Mouse (Mus musculus) hindbrain, embryonic 16.5 days (tissue): Measurements from ENCODE around the gene 1700025G04Rik. TPM values are rescaled to one million over a fixed set of nuclear protein-coding genes. Genes with fewer than 3 reads are reported as not detected.

Experiments
- ATAC-seq: fragments of 200-750 bp; cut with Nextera tagmentation; 2 replicates; pipeline ENCODE4 v1.8.0; 2017; ENCODE audit warnings: moderate TSS enrichment, moderate library complexity
- H3K27ac ChIP-seq: fragments of 300-500 bp; sonication (generic); 2 replicates; pipeline ENCODE4 v1.5.1; 2014; ENCODE audit warnings: low read depth, mild to moderate bottlenecking, control low read depth, low read length, moderate library complexity
- H3K27me3 ChIP-seq: fragments of 300-500 bp; sonication (generic); replicated peaks from 2 replicates; pipeline ENCODE4 v1.6.1; 2014; ENCODE audit warnings: low read length; ENCODE audit not compliant: control insufficient read depth, insufficient read depth
- H3K36me3 ChIP-seq: fragments of 300-500 bp; sonication (generic); 2 replicates; pipeline ENCODE4 v1.6.1; 2014; ENCODE audit warnings: mild to moderate bottlenecking, low read length, moderate library complexity, mixed read lengths; ENCODE audit not compliant: control insufficient read depth, insufficient read depth
- H3K4me1 ChIP-seq: fragments of 300-500 bp; sonication (generic); 2 replicates; pipeline ENCODE4 v1.6.1; 2014; ENCODE audit warnings: low read depth, low read length; ENCODE audit not compliant: control insufficient read depth, insufficient read depth
- H3K4me2 ChIP-seq: fragments of 300-500 bp; sonication (generic); 2 replicates; pipeline ENCODE4 v1.6.1; 2014; ENCODE audit warnings: mild to moderate bottlenecking, low read length, control low read depth, moderate library complexity
- H3K4me3 ChIP-seq: fragments of 300-500 bp; sonication (generic); 2 replicates; pipeline ENCODE4 v1.5.1; 2014; ENCODE audit warnings: mild to moderate bottlenecking, low read length, control low read depth, moderate library complexity
- H3K9ac ChIP-seq: fragments of 300-500 bp; sonication (generic); 2 replicates; pipeline ENCODE4 v1.6.1; 2014; ENCODE audit warnings: low read depth, mild to moderate bottlenecking, control low read depth, low read length, moderate library complexity
- H3K9me3 ChIP-seq: fragments of 300-500 bp; sonication (generic); 2 replicates; pipeline ENCODE4 v1.6.1; 2014; ENCODE audit warnings: mild to moderate bottlenecking, low read length, moderate library complexity; ENCODE audit not compliant: control insufficient read depth
- WGBS: fragments of 180-500 bp; shearing (Covaris S2); extraction: QIAGEN DNeasy Blood & Tissue Kit; methylation state at CpG from one replicate; pipeline ENCODE4 v1.1.7; 2014; 5-methylcytosine and 5-hydroxymethylcytosine counted together
- polyA plus RNA-seq: library from polyadenylated mRNA; unstranded; fragments of >200 nt; fragmentation: Nextera tagmentation; extraction: Ambion mirVana; gene quantifications from 2 replicates; pipeline ENCODE4 v1.2.1, GENCODE M21; 2015

The 1700025G04Rik gene
- polyA plus RNA-seq, 1 experiment from 2014 or later: 24.9 TPM

DNA sequence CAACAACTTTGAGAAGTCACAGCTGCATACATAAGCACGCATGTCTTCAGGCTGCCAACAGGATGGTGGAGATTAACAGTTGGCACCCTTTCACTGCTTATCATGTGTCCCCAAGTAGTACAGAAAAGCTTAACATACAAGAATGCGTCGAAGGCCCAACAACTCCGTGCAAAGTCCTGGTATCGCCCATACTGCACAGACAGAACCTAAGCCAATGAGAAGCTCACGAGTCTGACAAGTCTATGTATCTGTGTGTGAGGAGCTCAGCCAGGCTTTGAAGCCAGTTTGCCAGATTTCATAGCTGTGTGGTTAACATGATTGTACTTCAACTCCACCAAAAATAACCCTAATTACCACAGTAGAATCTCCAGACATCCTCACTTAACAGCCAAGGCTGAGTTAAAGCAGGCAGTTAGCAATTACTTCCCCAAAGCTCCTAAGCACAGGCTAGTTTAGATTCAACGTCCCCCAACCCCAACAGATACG, 91.2 kb downstream of the 1700025G04Rik start:
- 81% methylated on average over 8 of the region's 8 CpGs for WGBS
- H3K9me3 ChIP-seq: no peaks in the 10 kb centered on the region
- H3K27me3 ChIP-seq: no peaks in the 10 kb centered on the region
- H3K27ac ChIP-seq: no peak overlapping the region
- H3K4me3 ChIP-seq: no peak overlapping the region
- H3K4me2 ChIP-seq: no peak overlapping the region
- no peaks in the 10 kb centered on the region for H3K36me3 ChIP-seq
- ATAC-seq: no peak
- H3K9ac ChIP-seq: no peak overlapping the region
- peaks cover 2% of the 10 kb centered on the region for H3K4me1 ChIP-seq

DNA sequence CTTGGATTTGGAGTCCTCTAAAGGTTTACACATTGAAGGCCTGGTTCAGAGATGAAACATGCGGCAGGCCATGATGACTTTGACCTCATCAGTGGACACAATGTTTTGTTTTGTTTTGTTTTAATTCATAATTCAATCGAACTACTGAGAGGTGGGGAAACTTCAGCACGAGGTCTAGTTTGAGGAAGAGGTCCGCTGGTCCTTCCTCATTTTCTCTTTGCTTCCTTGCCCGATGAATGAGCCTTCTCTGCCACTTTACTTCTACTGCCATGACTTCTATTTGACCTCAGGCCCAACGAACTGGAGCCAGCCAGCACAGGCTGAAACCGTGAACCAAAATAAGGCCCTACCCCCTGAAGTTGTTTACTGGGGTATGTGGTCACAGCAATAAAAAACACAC, 92.3 kb downstream of the 1700025G04Rik start:
- Histone ChIP-seq H3K27ac (no peak overlapping the region), H3K4me1 (peaks cover 2% of the 10 kb centered on the region), H3K9me3 (no peaks in the 10 kb centered on the region), H3K9ac (no peak overlapping the region), H3K27me3 (no peaks in the 10 kb centered on the region), H3K4me3 (no peak overlapping the region), H3K36me3 (no peaks in the 10 kb centered on the region), H3K4me2 (no peak overlapping the region)
- WGBS: 86% methylated on average over 7 of the region's 7 CpGs
- ATAC-seq: no peak

DNA sequence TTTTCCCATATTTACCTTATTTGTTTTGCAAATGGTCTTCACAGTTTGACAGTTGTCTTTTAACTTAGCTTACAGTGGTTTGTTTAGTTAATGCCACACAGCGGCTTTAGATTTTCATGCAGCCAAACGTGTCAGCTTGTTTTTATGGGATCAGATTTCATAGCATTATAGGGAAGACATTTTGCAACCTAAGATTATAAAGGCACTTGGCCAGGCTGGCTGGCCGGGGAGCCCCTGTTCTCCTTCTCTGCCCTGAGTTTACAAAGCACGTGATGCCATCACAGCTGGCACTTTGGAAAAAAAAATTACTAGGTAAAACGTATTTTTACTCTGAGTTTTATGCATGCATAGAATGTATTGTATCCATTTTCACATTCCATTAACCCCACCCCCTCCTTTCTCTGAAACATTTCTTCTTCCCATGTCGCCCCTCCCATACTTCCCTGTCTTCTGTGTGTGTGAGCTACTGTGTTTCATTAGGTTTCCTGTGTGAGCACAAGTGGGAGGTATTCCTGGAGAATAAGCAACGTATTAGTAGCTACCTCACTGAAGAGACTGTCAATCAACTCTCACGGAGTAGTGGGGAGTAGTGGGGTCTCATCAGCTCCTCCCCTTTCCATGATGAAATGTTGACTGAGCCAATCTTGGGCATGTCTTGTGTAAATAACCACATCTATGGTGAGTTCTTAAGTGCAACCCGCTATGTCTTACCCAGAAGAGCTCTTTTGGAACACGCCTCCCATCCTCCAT, 93.8 kb downstream of the 1700025G04Rik start:
- H3K4me3 ChIP-seq: no peak overlapping the region
- no peaks in the 10 kb centered on the region for H3K36me3 ChIP-seq
- H3K27me3 ChIP-seq: no peaks in the 10 kb centered on the region
- WGBS: 63% methylated on average over 10 of the region's 10 CpGs
- ATAC-seq: peak; percentile 19; the same call in 1 of the 2 replicates
- H3K9ac ChIP-seq: no peak overlapping the region
- no peaks in the 10 kb centered on the region for H3K9me3 ChIP-seq
- H3K27ac ChIP-seq: no peak overlapping the region
- H3K4me2 ChIP-seq: no peak overlapping the region
- peaks cover 2% of the 10 kb centered on the region for H3K4me1 ChIP-seq

DNA sequence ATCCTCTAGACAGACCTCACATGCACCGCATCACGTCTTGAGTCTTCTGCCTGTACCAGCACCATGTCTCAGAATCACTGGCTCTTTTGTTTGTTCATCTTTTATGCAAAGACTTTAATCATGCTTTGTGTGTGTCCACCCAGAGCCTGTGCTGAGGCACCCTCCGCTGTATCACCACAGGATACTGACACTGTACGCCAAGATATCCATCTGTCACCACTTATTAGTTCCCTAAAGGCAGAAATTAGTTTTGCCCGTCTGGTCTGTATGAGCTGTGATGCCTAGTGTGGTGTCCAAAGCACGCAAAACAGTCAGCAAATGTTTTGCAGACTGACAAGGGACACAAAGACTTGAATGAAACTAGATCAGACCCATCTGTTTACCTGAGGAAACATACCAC, 95.7 kb downstream of the 1700025G04Rik start:
- H3K27me3 ChIP-seq: no peaks in the 10 kb centered on the region
- H3K27ac ChIP-seq: no peak overlapping the region
- no peak overlapping the region for H3K4me3 ChIP-seq
- H3K9me3 ChIP-seq: no peaks in the 10 kb centered on the region
- peaks cover 2% of the 10 kb centered on the region for H3K4me1 ChIP-seq
- H3K4me2 ChIP-seq: no peak overlapping the region
- peak; percentile 51 for ATAC-seq
- H3K36me3 ChIP-seq: no peaks in the 10 kb centered on the region
- 32% methylated on average over 6 of the region's 6 CpGs for WGBS
- no peak overlapping the region for H3K9ac ChIP-seq

DNA sequence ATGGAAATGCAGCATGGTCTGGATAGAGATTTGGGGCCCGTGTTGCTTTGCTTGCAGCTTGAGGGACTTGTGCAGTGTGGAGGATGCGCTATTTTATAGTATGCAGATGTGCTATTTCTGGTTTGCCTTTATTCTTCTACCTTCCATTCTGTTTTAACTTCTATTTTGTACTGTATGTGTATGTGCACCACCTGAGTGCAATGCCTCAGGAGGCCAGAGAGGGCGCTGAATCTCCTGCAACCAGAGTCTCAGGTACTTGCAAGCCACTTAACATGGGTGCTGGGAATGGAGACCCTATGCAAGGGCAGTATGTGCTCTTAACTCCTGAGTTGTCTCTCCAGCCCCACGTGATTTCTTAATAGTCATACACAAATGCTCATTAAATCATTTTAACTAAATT, 98.4 kb downstream of the 1700025G04Rik start:
- Histone ChIP-seq H3K9ac (no peak overlapping the region), H3K36me3 (no peaks in the 10 kb centered on the region), H3K27ac (no peak overlapping the region), H3K4me2 (no peak overlapping the region), H3K27me3 (no peaks in the 10 kb centered on the region), H3K4me3 (no peak overlapping the region), H3K4me1 (peaks cover 5% of the 10 kb centered on the region; the same call in 1 of the 2 replicates), H3K9me3 (no peaks in the 10 kb centered on the region)
- 99% methylated on average over 4 of the region's 4 CpGs for WGBS
- no peak for ATAC-seq

DNA sequence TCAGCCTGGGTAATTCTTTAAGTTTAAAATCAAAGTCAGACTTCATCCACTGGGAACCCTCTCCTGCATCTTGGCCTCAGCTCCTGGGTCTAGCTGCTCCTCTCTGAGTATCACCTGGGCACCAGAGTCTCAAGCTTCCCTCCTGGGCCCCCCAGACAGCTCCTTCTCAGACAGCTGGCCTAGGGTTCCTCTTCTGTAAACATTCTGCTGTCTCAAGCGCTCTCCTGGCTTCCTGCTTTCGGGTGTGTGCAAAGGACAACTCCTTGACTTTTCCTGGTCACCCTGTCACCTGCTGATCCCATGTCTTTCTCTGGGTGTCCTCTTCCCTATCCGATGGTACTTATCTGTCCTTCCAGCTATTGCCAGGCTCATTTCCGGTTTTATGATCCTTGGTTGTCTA, 99.3 kb downstream of the 1700025G04Rik start:
- no peak overlapping the region for H3K9ac ChIP-seq
- H3K4me2 ChIP-seq: no peak overlapping the region
- H3K9me3 ChIP-seq: no peaks in the 10 kb centered on the region
- 86% methylated on average over 4 of the region's 4 CpGs for whole genome bisulfite sequencing
- no peak overlapping the region for H3K27ac ChIP-seq
- H3K4me1 ChIP-seq: 0 out of 2 replicates have a peak, but pooled peaks cover 3% of the 10 kb centered on the region
- ATAC-seq: no peak
- H3K27me3 ChIP-seq: no peaks in the 10 kb centered on the region
- H3K4me3 ChIP-seq: no peak overlapping the region
- H3K36me3 ChIP-seq: no peaks in the 10 kb centered on the region

DNA sequence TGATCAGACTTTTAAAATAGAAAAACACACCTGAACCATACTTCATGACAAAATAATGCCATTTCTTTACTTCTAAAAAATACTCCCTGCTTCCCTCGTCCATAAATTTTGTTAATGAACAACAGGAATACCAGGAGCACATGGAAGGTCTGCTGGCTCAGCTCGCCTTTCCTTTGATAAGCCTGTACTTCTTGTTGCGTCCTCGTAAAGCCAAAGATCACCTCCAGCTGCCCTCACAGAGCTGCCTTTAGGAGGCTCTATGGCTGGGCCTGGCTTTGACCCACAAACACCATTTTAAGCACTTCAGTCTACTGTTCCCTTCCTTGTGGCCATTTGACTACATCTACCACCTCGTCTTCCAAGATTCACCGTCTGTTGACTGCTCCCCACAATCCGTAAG, 101.2 kb downstream of the 1700025G04Rik start:
- WGBS: 88% methylated on average over 7 of the region's 7 CpGs

DNA sequence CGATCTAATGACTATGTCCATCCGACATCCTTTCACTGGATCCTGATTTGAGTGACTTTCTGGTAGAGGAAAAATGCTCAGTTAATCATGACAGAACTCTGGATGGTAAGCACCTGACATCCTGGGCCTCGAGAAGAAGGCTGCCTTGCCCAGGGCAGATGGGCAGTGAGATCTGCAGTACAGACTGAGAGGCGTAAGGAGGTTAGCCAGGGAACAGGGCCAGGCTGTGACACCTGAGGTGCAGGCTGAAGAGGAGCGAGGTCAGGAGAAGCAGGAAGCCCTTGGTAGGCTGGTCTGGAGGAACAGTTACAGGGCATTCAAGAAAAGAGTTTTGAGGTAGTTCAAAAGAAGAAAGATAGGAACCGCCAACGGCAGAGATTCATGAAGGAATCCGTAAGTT, 101.9 kb downstream of the 1700025G04Rik start:
- H3K9me3 ChIP-seq: no peaks in the 10 kb centered on the region
- WGBS: 89% methylated on average over 8 of the region's 8 CpGs
- ATAC-seq: no peak
- H3K4me3 ChIP-seq: no peak overlapping the region
- H3K36me3 ChIP-seq: no peaks in the 10 kb centered on the region
- peaks cover 17% of the 10 kb centered on the region for H3K4me1 ChIP-seq
- H3K27ac ChIP-seq: no peak overlapping the region
- no peak overlapping the region for H3K9ac ChIP-seq
- no peak overlapping the region for H3K4me2 ChIP-seq
- H3K27me3 ChIP-seq: no peaks in the 10 kb centered on the region

More for the DNA sequence above, 101.2 kb downstream of the 1700025G04Rik start:
- Histone ChIP-seq H3K4me1 (peaks cover 17% of the 10 kb centered on the region), H3K36me3 (no peaks in the 10 kb centered on the region), H3K4me2 (no peak overlapping the region), H3K4me3 (no peak overlapping the region), H3K27ac (no peak overlapping the region), H3K9me3 (no peaks in the 10 kb centered on the region), H3K9ac (no peak overlapping the region), H3K27me3 (no peaks in the 10 kb centered on the region)
- no peak for ATAC-seq

DNA sequence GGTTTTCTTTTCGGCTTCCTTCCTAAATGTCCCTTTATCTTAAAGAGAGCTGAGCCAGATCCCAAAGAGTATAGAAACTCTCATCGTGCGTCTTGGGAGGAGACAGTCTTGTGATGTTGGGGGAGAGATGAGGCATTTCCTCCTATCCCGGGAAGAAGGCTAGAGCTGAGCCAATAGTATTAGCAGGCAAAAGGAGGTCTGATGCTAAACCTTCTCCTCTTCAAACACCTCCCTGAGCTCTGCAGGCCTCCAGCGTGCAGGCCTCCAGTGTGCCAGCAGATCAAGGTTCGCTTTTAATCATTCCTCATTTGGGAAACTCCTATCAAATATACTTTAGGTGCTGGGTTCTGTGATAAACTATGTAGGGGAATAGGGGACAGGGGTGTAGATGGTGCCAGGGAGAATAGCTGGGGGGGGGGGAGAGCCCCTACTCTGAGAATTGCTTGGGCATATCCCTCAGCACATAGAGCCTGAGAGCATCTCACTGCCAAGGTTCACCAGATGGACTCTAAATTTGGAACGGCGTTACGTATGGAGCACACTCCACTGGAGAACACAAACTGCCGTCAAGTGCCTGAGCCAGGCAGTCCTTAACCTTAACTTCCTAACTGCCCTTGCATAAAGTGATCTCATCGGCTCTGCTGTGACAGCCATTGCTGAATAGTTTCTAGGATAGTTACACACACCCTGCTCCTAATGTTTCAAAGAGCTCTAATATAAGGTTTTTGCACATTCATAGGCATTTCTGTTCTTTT, 103.7 kb downstream of the 1700025G04Rik start:
- Histone ChIP-seq H3K4me2 (no peak overlapping the region), H3K36me3 (no peaks in the 10 kb centered on the region), H3K4me3 (no peak overlapping the region), H3K27me3 (no peaks in the 10 kb centered on the region), H3K4me1 (peaks cover 17% of the 10 kb centered on the region), H3K9me3 (no peaks in the 10 kb centered on the region), H3K9ac (no peak overlapping the region), H3K27ac (no peak overlapping the region)
- 59% methylated on average over 11 of the region's 11 CpGs for WGBS
- peak; percentile 48; the same call in 1 of the 2 replicates for ATAC-seq
